8 mouse cellular contexts compared by ENCODE assay signal in the genomic region with DNA sequence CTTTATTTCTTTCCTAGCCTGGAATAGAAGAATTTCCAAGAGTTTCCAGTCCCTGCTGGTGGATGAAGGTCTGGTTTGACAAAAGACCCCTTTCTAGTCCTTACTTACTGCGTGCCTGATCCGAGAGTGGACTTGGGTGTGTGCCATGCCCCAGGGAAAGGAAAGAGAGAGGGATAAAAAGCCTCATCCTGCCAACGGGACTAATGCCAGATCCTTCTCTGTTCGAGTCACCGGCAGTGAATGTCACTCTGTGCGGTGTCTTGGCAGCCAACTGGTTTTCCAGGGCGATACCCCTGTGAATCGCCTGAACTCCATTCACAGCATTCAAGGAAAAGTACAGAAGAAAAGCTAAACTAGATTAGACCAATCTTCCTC. TPM values are rescaled to one million over a fixed set of nuclear protein-coding genes. Genes with fewer than 3 reads are reported as not detected.
DNase-seq lines count a peak whose midpoint lies in the region; ATAC-seq and TF ChIP-seq lines count a peak whose summit lies in the region.

No protein-coding gene starts in this region.

- 2% methylated on average over 8 of the region's 8 CpGs for WGBS in forebrain, embryonic 13.5 days
- WGBS in hindbrain, embryonic 14.5 days: 17% methylated on average over 8 of the region's 8 CpGs

- no peaks in the 10 kb centered on the region for H3K79me2 ChIP-seq in myocyte (ENCODE audit: control insufficient read depth, insufficient read depth)

- H3K36me3 ChIP-seq in forebrain, embryonic 13.5 days (ENCODE audit: poor library complexity, severe bottlenecking): no peaks in the 10 kb centered on the region
- H3K36me3 ChIP-seq in hindbrain, embryonic 14.5 days (replicated peaks; ENCODE audit: control insufficient read depth, insufficient read depth): no peaks in the 10 kb centered on the region
- no peaks in the 10 kb centered on the region for H3K36me3 ChIP-seq in myocyte (ENCODE audit: control insufficient read depth, insufficient read depth)

- H3ac ChIP-seq in myocyte (ENCODE audit: control insufficient read depth, insufficient read length): no peak overlapping the region

- peak overlapping the region; percentile 53 for H3K4me2 ChIP-seq in forebrain, embryonic 13.5 days
- H3K4me2 ChIP-seq in hindbrain, embryonic 14.5 days (replicated peaks): peak overlapping the region; percentile 37
- peak overlapping the region; percentile 60 for H3K4me2 ChIP-seq in myocyte (ENCODE audit: low read depth)

- peaks cover 50% of the 10 kb centered on the region for H3K4me1 ChIP-seq in forebrain, embryonic 13.5 days
- H3K4me1 ChIP-seq in hindbrain, embryonic 14.5 days (replicated peaks; ENCODE audit: control insufficient read depth, insufficient read depth, low read length): peaks cover 16% of the 10 kb centered on the region

- no peaks in the 10 kb centered on the region for H3K9me3 ChIP-seq in forebrain, embryonic 13.5 days (replicated peaks)
- no peaks in the 10 kb centered on the region for H3K9me3 ChIP-seq in hindbrain, embryonic 14.5 days (ENCODE audit: control insufficient read depth, low read length)

- DNase-seq in MN1 (ENCODE audit: low spot score): peak; percentile 36
- peak; percentile 86 for DNase-seq in brain, adult 2 months (ENCODE audit: low read depth, low spot score)
- peak; percentile 84 for DNase-seq in hindbrain, embryonic 14.5 days (ENCODE audit: low spot score)
- peak; percentile 76 to 78 for DNase-seq in layer of hippocampus, postnatal 14 days (ENCODE audit: low spot score in 2 of 2)
- DNase-seq in gastrocnemius, adult 8-10 months (ENCODE audit: low spot score in 2 of 2): no peak
- DNase-seq in B cell, adult 2 months: no peak

- peak; percentile 88 for ATAC-seq in forebrain, embryonic 13.5 days
- peak; percentile 85 for ATAC-seq in hindbrain, embryonic 14.5 days (ENCODE audit: low FRiP score)

- H3K27ac ChIP-seq in forebrain, embryonic 13.5 days: peak overlapping the region; percentile 89
- peak overlapping the region; percentile 80 for H3K27ac ChIP-seq in hindbrain, embryonic 14.5 days

- TF ChIP-seq POLR2A in myocyte (IDR thresholded peaks at IDR 0.05; ENCODE audit: insufficient read length, low read depth): no peak

- H3K9ac ChIP-seq in forebrain, embryonic 13.5 days: peak overlapping the region; percentile 44; the same call in 1 of the 2 replicates
- H3K9ac ChIP-seq in hindbrain, embryonic 14.5 days: no peak overlapping the region

- H3K27me3 ChIP-seq in forebrain, embryonic 13.5 days: peaks cover 11% of the 10 kb centered on the region
- no peaks in the 10 kb centered on the region for H3K27me3 ChIP-seq in hindbrain, embryonic 14.5 days (ENCODE audit: control insufficient read depth, insufficient read depth, low read length)
- no peaks in the 10 kb centered on the region for H3K27me3 ChIP-seq in myocyte (ENCODE audit: control insufficient read depth, insufficient read depth, insufficient read length)

- peak overlapping the region; percentile 24 for H3K4me3 ChIP-seq in forebrain, embryonic 13.5 days
- no peak overlapping the region for H3K4me3 ChIP-seq in hindbrain, embryonic 14.5 days (replicated peaks; ENCODE audit: low read length)
- no peak overlapping the region for H3K4me3 ChIP-seq in myocyte

TF ChIP-seq in myocyte, 11 proteins besides CTCF, POLR2A, EP300 and RAD21:
- no peak for TF ChIP-seq MYOG (IDR thresholded peaks at IDR 0.05; ENCODE audit: control insufficient read depth in 1 of 3, insufficient read depth in 1 of 3, insufficient read length in 2 of 3, low read depth in 2 of 3)
- no peak for TF ChIP-seq CEBPB (IDR thresholded peaks at IDR 0.05; ENCODE audit: insufficient read depth, poor library complexity, severe bottlenecking)
- TF ChIP-seq E2F4 (IDR thresholded peaks at IDR 0.05; ENCODE audit: insufficient read depth): no peak
- TF ChIP-seq TCF3 (IDR thresholded peaks at IDR 0.05; ENCODE audit: insufficient read length, low read depth): no peak
- no peak for TF ChIP-seq MYOD1 (IDR thresholded peaks at IDR 0.05; ENCODE audit: control insufficient read depth in 1 of 3, insufficient read length in 2 of 3, low read depth in 2 of 3)
- no peak for TF ChIP-seq TCF12 (IDR thresholded peaks at IDR 0.05; ENCODE audit: insufficient read depth, poor library complexity, severe bottlenecking)
- no peak for TF ChIP-seq USF1 (IDR thresholded peaks at IDR 0.05; ENCODE audit: low read depth)
- no peak for TF ChIP-seq MAX (IDR thresholded peaks at IDR 0.05; ENCODE audit: low read depth)

RNA-seq across cellular contexts. Expression of a gene that starts 19.7 kb away (rescaled TPM):
- 12.1 and 12.8 TPM in 2 replicates for polyA plus RNA-seq in forebrain, embryonic 13.5 days (2015; fragmentation: Nextera tagmentation; extraction: Ambion mirVana)
- polyA plus RNA-seq in hindbrain, embryonic 14.5 days (2014; fragmentation: Nextera tagmentation; extraction: Ambion mirVana): 17.7 TPM in 2 replicates
- total RNA-seq in layer of hippocampus, postnatal 14 days (2021): 10 to 100 TPM; 36.0 to 37.0 TPM
- 0.88 TPM for polyA plus RNA-seq in myocyte (2012; fragmentation: generic; extraction: Trizol)
- total RNA-seq in gastrocnemius, adult 8-10 months (2022): 1 to 10 TPM; 5.0 to 7.8 (median 6.0) TPM

Comparison
In these comparisons a context has a peak if more than half of its experiments do, and no peak if none do; other contexts are left out.
1. DNase-seq: peak in MN1 (single experiment), brain, adult 2 months (single experiment), hindbrain, embryonic 14.5 days (single experiment) and layer of hippocampus, postnatal 14 days (2 of 2); none in gastrocnemius, adult 8-10 months (0 of 2) and B cell, adult 2 months (0 of 2).
2. Peak in every context shown above with its lines, with median percentiles within 50 percentile points of each other: H3K4me2 ChIP-seq.